Mouse (Mus musculus) spleen, postnatal 4 days (tissue): ENCODE measurements at regions not wholly inside any gene's neighbourhood (a gene's known extent, or its start where the extent isn't known, plus 50 kb on each side); places are given as distances from the start of the nearest gene placed in this dataset.
A peak's percentile ranks its signal among the peaks of the same experiment; 100 is the strongest.

Experiments
- DNase-seq, 2 experiments: peaks; one replicate each; pipeline ENCODE4 v3.0.0; 2022; ENCODE audit warnings: low spot score in 2 of 2

DNA sequence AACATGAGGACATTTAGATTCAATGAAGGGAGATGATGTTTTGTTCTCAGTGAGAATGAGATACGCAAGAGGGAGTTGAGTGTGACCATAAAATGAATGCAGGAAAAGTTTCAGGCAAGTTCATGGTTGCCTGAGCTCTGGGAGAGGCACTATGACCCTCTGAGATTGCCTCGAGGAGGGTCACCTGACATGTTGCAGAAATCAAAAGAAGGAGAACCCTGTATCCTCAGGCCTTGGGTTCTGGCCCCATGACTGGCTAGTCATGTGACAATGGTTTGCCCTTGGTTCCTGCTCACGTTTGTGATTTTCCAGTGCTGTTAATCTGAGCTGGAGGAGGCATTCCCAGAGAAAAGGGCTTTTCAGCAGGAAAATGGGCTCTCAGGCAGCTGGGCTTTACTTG lies 98.9 kb downstream of the Mab21l3 start:
- DNase-seq: no peak

DNA sequence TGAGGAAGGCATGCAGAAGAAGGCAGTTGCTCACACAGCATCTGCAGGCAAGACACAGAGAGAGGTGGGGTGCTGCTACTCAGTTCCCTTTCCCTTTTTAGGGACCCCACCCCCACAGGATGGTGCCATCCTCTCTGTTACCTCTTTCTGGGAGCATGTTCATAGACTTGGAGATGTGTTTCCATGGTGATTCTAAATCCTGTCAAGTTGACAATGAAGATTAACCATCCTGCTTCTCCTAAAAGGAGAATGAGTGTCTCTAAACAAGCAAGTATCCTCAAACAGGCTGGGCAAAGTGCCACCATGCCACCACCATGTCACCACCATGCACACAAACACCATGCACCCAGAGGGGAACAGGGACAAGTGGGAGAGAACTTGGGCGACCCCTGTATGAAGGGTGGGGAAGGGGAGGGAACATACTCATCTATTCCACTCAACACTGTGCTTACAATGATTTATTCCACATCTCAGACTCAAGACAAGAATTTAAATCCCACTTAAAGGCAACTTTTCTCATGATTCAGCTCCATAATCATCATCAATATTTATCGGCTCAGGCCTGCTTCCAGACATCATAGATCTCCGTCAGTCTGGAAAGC lies 99.6 kb downstream of the Mab21l3 start:
- no peak for DNase-seq

DNA sequence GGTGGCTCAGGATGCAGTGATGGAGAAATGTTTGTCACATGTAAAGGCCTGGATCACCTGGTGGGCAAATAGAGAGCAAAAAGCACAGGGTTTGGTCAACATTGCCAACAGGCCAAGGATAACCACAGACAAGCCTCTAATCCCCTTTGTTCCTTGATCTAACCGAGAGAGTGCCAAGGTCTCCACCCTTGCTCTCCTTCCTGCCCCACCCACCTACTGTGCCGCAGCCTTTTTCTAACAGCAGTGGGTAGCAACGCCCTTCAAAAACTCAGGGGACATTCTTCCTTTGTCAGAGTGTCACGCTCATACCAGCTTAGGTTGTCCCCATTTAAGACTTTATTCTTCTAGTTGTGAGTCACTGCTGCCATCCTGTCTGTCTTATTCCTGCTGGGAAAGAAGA lies 100.6 kb downstream of the Mab21l3 start:
- no peak for DNase-seq

DNA sequence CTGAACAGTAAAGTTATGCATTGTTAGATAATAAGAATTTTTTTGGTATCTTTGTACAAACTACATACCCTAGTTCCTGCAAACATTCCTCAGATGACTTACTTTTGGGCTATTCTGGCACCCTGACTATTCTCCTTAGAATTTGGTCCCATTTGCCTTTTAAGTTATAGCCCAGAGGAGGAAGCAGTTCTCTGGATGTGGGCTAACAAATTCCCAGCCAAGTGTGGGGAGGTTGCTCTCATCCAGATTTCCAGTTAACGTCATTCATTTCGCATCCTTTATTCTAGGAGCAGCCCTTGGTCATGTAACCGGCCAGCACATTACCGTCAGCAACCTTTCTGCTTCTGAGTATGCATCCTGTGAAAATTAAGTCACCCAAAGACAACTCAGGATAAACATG lies 107.9 kb downstream of the Mab21l3 start:
- DNase-seq: no peak

DNA sequence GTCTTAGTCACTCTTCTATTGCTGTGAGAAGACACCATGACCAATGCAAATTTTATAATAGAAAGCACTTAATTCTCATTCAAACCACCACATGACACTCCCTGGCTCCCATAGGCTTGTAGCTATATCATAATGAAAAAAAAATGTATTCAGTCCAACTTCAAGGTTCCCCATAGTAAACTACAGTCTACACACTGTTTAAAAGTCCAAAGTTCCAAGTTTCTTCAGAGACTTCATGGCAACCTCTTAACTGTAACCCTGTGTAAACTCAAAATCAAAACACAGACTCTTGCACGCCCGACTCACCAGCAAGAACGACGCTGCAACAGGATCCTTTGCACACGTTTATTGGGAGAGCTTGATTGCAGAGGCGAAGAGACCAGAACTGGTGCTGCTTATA lies 111.6 kb downstream of the Mab21l3 start:
- DNase-seq: no peak

DNA sequence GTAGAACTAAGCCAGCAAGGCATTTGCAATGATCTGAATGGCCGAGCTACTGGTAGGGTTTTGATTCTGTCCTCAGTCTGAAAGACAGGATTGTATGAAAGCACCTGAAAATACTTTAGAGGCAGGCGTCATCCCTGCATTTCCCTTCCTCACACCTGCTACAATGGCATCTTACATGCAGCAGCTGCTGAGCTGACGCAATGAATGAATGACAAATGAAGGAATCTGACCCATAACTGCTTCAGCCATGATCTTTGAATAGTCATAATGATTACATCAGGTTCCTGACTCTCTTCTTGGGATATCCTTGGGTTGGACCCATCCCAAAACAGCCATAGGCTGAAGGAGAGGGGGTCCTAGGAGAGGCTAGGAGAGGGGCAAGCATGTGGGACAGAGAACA lies 119.7 kb downstream of the Mab21l3 start:
- DNase-seq: no peak

DNA sequence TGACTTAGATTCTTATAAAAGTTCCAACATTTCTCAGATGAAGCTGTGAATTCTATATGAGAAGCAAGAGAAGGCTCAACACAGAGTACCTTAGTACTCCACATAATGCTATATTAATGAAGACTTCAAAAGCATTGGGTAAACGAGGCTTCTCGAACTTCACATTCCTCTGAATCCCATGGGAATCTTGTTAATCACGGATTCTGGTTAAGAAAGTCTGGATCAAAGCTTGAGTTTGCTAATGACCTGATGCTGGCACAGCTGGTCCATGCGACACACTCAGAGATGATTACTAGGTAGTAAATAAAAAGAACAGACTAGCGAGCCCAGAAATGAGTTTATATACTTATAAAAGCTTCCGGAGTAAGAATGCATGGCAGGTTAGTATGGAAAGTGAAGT lies 118.4 kb upstream of the Atp1a1 start:
- no peak for DNase-seq

DNA sequence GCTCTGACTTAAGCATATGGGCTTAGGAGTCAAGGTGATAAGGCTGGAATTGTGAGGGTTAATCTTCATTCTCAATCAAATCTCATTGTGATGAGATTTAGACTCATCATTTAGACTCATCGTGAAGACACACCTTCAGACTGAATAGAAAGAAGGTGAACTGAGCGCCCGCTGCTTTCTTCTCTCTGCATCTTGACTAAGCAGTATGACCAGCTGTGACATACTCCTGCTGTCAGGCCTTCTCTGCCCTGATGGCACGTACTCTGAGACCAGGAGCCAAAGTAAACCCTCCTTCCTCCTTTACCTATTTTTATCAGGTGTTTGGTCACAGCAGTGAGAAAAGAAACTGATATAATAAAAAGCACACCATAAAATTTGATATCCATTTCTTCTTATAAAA lies 117.5 kb upstream of the Atp1a1 start:
- DNase-seq: no peak

DNA sequence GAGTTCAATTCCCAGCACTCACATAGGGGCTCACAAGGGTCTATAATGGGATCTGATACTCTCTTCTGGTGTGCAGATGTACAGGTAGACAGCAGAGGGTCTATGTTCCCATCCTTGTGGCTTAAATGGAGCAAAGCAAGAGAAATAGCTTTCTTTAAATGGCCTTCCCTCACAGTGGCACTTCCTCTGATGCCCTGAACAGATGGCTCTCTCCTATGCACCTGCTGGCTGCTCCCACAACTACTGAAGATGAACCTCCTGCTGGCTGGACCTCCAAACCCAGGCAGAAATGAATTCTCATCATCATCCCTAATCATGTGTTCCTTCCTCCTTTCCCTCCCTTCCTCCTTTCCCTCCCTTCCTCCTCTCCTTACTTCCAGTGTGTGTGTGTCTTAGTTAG lies 110.9 kb upstream of the Atp1a1 start:
- no peak for DNase-seq

DNA sequence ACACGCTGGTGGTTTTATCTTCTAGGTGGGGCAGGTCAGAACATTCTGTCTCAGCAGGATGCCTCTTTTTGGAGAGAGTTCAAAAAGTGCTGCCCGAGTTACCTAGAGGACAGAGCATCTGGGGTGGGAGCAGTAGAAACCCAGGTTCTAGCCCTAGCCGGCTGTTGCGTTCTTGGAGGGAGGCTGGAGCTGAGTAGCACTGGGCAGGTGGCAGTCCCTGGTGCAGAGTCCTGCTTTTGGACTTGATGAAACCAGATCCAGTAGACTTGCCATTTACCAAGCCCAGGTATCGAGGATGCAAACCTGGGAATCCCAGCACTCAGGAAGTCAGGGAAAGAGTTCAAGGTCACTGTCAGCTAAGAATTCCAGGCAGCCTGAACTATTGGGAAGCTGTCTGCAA lies 110.3 kb upstream of the Atp1a1 start:
- no peak for DNase-seq

DNA sequence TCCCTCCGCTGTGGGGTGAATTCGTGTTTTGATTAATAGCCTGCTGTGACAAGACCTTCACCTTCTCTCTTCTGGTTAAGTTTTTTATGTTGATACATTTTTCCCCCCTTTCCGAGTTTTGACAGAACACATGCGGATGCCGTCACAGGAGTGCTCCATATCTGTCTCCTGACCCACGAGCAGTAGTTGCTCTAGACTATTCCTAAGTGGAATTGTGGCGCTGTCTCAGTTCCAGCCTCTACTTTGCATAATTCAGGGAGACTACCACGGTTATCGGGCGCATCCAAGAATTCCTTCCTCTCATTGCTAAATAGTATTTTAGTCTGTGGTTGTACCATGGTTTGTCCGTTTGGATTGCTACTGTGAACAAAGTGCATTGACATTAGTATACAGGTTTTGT lies 109.2 kb upstream of the Atp1a1 start:
- no peak for DNase-seq

DNA sequence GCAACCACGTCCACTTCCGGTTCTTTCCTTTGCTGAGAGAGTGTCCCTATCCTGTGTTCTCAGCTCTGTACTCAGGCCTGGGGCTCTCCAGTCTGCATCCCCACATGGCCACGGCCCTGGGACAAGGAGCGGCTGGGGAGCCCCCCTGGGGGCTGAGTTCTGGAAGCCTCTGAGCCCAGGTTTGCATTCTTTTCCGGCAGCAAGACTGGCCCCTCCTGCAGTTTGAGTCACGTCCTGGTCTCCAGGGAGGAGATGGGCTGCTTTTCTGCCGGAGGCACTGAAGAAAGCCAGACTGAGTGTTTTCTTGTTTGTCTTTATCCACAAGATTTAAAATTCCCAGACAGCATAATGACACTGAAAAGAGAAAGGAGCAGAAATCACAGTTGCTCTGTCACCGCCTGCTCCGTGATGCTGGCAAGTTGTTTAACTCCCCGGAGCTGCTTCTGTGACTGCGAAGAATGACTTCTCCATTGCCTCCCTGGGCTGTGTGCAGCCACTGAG lies 108.7 kb upstream of the Atp1a1 start:
- no peak for DNase-seq

DNA sequence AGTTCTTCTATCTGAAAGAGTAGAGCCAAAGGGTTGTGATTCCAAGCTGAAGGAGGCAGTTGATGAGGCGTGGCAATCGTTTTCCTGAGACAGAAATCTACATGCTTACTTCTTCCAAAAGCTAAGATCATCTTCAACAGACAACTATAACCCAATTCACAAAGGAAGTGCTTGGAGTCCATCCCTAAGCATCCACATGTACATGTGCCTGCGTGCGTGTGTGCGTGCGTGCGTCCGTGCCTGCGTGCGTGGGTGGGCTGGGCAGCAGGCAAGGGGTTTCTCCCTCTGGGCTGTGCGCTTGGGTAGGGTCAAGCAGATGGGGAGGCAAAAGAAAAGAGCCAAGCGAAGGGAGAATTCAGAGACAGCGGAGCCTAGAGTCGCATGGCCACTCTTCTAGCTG lies 108.2 kb upstream of the Atp1a1 start:
- DNase-seq: no peak

DNA sequence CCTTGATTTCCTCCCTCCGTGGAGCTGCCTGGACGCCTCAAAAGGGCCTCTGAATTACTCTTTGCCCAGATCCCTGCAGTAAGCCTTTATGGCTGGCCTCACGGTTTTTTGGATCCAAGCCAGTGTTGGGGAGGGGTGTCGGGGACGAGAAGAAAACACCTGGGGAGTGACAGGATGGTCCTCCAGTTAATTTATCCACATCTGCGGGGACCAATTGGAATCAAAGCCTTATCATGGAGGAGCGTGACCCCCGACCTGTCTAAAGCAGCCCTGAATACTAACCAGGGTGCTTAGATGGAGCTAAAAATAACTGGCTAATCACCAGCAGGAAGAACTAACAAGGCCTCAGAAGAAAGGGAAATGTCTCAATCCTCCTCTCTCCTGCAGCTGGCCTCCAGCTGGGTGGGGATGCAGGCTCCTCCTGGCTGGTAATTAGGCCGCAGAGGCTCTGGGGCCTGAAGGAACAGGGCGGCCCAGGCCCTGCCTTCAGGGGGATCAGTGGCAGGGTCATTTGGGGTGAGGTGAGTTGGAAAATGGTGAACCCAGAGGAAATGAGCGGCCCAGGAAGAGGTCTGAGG lies 107.2 kb upstream of the Atp1a1 start:
- no peak for DNase-seq

DNA sequence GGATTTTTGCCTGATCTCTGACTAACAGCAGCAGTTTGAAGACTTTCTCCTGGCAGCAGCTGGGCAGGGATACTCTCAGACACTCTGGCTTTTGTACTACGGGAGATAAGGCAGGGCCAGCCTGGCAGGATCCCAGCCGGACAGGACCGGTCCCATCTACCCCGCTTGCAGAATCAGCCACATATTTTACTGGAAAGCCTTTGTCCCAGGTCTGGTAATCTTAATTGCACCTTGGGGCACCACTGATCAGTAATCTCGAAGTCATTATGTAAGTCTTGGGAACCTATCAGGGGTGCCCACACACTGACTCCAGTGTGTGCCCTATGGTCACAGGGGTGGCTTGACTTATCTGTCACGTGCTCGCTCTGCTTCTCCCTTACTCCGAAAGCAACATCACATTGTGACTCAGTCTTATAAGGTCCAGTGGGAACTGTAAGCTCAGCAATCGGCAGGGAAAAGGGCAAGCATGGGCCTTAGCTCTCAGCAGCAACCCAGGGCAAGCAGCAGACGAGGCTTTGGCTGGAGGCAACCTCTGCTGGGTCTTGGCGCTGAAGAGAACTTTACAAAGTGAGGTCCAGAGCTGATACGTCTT lies 105.0 kb upstream of the Atp1a1 start:
- no peak for DNase-seq

DNA sequence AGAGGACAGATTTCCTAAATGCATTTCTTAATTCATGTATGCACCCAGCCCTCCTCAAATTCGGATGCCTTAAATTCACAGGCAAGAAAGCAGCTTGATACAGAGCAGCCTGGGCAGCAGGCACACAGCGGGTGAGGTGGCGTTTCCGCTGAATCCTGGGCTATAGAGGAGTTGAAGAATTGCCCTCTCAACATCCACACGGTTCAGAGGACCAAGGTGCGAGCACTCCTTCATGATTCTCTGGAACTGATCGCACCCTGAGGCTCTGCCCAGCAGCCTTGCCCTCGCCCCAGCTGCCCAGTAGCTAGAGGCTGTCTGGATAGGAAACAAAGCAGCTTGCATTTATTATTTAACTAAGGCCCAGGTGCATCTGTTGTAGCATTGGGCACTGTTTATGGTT lies 104.3 kb upstream of the Atp1a1 start:
- no peak for DNase-seq

DNA sequence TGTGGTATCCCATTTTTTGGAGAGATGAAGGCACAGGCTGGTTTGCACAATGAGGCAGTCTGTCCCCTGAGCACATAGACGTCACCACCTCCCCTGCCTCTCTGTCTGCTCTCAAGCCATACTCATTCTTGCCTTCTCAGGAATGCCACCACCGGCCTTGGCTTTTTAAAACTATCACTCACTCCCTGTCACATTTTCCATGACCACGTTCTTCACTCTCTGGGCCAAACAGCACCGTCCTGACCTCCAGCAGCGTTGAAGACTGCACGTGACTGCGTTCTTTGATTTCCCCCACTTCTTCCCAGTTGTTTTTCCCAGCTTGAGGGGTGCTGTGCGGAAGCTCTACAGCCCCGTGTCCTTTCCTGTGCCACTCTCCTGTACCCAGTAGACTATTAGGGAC lies 100.4 kb upstream of the Atp1a1 start:
- DNase-seq: no peak

DNA sequence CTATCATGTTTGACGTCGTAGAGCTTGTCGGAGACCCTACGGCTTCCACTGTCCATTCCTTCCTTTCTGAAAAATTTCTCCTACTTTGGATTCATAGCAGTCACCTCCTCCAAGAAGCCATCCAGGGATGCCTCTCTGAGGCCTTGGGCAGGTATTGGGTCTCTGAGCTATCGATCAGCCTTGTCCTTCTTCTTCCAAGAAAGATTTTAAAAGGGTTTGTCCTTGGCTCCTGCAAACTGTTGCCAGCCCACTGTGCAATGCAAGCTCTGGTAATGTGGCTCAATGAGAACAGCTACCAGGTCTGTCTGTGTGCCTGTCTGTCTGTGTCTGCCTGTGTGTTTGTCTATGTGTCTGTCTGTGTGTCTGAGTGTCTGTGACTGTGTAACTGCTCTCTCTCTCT lies 99.8 kb upstream of the Atp1a1 start:
- DNase-seq: no peak

DNA sequence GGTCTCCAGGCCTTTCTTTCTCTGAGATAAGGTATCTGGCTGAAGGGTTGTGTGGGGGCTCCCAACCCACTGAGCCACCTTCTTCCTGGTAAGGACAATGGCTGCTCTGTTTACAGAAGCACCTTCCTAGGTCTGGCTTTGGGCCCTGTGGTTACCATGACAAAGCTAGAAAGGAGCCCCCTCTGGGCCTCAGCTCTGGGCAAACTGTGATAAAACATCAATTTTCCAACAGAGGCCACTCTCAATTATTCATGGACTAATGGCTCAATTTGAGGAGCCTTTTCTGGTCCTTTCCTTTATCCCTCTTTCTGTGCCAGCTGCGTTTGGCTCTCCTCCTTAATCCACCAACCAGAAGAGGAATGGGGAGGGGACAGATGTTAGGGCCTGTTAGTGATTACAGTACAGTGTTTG lies 97.3 kb upstream of the Atp1a1 start:
- no peak for DNase-seq

DNA sequence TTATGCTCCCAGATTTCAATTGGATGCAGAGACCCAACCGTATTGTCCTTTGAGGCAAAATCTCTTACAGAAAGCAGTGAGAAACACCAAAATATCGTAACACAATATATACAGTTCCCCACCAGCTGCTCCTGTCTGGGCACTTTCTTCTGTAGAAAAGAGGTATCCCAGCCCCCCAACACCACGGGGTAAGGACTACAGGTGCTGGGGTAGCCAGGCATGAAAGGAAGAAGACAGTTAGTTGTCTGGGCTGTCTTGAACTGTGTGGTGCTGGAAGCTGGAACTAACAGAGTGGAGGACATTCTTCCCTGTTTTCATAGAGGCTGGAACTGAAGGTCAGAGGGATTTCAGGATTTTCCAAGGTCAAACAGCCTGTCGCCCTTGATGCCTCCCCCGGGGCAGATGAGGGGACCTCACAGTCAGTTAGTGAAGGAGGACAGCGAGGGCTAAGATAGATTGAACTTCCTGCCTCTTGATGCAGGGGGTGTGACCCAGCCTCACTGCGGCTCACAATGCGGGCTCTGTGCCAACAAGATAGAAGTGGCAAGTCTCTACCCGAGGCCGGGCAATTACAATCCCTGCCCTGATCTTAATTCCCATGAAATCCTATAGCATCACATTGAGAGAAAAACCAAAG lies 96.6 kb upstream of the Atp1a1 start:
- peak in 1 of 2 experiments; percentile 30 for DNase-seq

DNA sequence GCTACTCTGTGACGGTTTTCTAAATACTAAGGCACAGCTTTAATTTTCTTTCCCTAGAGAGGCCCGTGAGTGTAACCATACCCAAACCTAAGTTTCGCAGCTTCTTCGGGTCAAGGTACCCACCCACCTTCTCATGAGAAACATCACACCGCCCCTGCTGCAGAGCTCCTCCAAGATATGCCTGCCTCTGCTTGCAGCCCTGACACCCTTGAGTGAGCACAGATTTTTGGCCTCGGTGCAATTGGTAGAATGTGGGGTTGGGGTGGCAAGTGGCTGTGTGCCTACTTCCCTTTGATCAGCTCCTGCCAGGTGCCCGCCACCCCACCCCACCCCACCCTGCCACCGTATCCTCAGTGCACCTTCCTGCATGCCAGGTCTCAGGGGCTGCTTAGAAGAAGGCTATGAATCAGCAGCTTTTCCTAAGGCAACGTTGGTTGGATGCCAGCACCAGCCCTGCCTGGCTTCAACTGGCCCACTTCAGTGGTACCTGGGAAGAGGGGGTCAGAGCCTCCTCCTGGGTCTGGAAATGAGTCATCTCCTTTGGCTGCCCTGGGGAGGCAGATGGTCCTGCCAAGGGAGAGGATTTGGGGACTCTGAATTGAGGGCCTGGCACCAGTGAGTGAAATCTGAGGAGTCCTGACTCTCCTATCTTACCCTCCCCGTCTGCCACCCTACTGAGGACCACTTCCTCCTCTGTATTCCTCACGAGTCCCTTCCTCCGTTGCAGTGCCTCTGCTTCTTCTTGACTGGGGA lies 95.6 kb upstream of the Atp1a1 start:
- no peak for DNase-seq

DNA sequence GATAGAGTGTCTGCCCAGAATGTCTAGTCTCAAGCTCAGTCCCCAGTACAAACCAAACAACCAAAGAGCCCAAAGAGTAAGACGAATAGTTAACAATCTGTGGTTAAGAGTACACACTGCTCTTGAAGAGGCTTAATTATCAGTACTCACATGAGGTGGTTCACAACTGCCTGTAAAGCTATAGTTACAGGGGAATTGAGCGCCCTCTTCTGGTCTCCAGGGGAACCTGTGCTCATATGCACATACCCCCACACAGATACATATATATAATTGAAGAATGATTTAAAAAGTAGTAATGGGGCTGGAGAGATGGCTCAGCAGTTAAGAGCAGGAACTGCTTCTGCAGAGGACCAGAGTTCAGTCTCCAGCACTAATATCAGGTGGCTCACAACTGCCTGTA lies 92.3 kb upstream of the Atp1a1 start:
- DNase-seq: no peak
